Comparison of ENCODE assay signal across 10 mouse cellular contexts in the genomic region with DNA sequence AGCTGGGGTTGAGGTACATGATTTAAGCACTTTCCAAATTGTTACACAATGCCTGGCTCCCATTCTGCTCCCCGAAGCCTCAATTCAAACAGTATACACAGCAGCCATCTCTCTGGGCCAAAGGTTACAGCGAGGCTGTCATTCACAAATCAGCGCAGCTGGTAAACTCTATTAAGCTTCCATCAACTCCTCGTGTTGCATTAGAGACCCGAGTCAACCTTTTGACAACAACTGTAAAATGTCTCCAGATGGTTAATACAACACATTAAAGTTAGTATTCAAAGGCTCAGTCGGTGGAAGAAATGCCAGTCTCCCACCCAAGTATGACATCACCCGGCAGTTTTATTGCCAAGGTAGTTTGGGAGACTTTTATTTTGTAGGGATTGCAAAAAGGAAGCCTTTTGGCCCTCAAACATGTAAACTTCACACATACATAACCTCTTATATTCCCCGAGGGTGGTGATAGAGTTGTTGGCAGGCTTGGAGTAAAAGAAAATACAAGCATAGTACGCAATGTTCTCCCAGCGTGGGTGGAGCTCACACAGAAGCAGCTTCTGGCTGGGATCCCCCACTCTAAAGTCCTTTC.
A peak's percentile ranks its signal among the peaks of the same experiment; 100 is the strongest.
DNase-seq lines count a peak whose midpoint lies in the region; ATAC-seq and TF ChIP-seq lines count a peak whose summit lies in the region.
"Had no signal": no experiment of that assay in that cellular context is flagged by ENCODE, and none has a peak within 500 bp of the region (broad histone marks: within the 10 kb centered on the region; RNA-seq: fewer than 3 reads in every experiment).

No protein-coding gene starts in this region.

- H3K9ac ChIP-seq in heart, adult 2 months (ENCODE audit: low read depth, low read length) = no peak overlapping the region
- no peak overlapping the region for H3K9ac ChIP-seq in heart, embryonic 11.5 days (ENCODE audit: low read depth, low read length)
- H3K9ac ChIP-seq in hindbrain, embryonic 14.5 days = no peak overlapping the region
- H3K9ac ChIP-seq: embryonic facial prominence, embryonic 13.5 days; midbrain, embryonic 12.5 days had no signal

- no peaks in the 10 kb centered on the region for H3K9me3 ChIP-seq in heart, embryonic 11.5 days (replicated peaks; ENCODE audit: control insufficient read depth, low read length)
- H3K9me3 ChIP-seq in hindbrain, embryonic 14.5 days (ENCODE audit: control insufficient read depth, low read length) = no peaks in the 10 kb centered on the region
- H3K9me3 ChIP-seq: embryonic facial prominence, embryonic 13.5 days; midbrain, embryonic 12.5 days had no signal

- no peak for TF ChIP-seq POLR2A in heart, adult 2 months (IDR thresholded peaks at IDR 0.05; ENCODE audit: insufficient read depth, low read depth, low read length)

- no peaks in the 10 kb centered on the region for H3K79me2 ChIP-seq in heart, adult 2 months (replicated peaks; ENCODE audit: control insufficient read depth, insufficient read depth, low read length)

- H3K27ac ChIP-seq in heart, adult 2 months = no peak overlapping the region
- no peak overlapping the region for H3K27ac ChIP-seq in heart, embryonic 11.5 days (ENCODE audit: low read depth, low read length)
- H3K27ac ChIP-seq in hindbrain, embryonic 14.5 days = peak overlapping the region; percentile 87; the same call in 1 of the 2 replicates
- H3K27ac ChIP-seq: embryonic facial prominence, embryonic 13.5 days had no signal

- no peaks in the 10 kb centered on the region for H3K36me3 ChIP-seq in heart, adult 2 months (ENCODE audit: control insufficient read depth, insufficient read depth, low read length)
- no peaks in the 10 kb centered on the region for H3K36me3 ChIP-seq in heart, embryonic 11.5 days (ENCODE audit: control insufficient read depth, insufficient read depth, low read length)
- H3K36me3 ChIP-seq in hindbrain, embryonic 14.5 days (replicated peaks; ENCODE audit: control insufficient read depth, insufficient read depth) = no peaks in the 10 kb centered on the region
- H3K36me3 ChIP-seq: embryonic facial prominence, embryonic 13.5 days; midbrain, embryonic 12.5 days had no signal

- H3K4me1 ChIP-seq in heart, adult 2 months (ENCODE audit: control insufficient read depth, insufficient read depth, low read length) = peaks cover 4% of the 10 kb centered on the region
- peaks cover 14% of the 10 kb centered on the region for H3K4me1 ChIP-seq in heart, embryonic 11.5 days (ENCODE audit: control insufficient read depth, insufficient read depth, low read length)
- H3K4me1 ChIP-seq in hindbrain, embryonic 14.5 days (replicated peaks; ENCODE audit: control insufficient read depth, insufficient read depth, low read length) = peaks cover 76% of the 10 kb centered on the region

- TF ChIP-seq EP300 in heart, adult 2 months (IDR thresholded peaks at IDR 0.05; ENCODE audit: insufficient read depth, low read depth, low read length) = 0 out of 2 replicates have a peak, but pooled peaks have one; percentile 32

- peak in 1 of 2 experiments; percentile 19 for DNase-seq in heart, adult 2 months
- DNase-seq in urinary bladder, postnatal 14 days (ENCODE audit: low spot score) = peak; percentile 18
- no peak for DNase-seq in urinary bladder, adult 18-20 months (ENCODE audit: low spot score in 2 of 2)
- DNase-seq in hindbrain, embryonic 14.5 days (ENCODE audit: low spot score) = no peak
- DNase-seq in skeletal muscle tissue, adult 2 months (ENCODE audit: low read depth, low spot score) = peak; percentile 55
- DNase-seq in cerebellum, postnatal 36 days = no peak
- DNase-seq in cerebellum, adult 8-10 months = no peak

- H3K4me2 ChIP-seq in heart, embryonic 11.5 days = no peak overlapping the region
- no peak overlapping the region for H3K4me2 ChIP-seq in hindbrain, embryonic 14.5 days (replicated peaks)
- H3K4me2 ChIP-seq: embryonic facial prominence, embryonic 13.5 days; midbrain, embryonic 12.5 days had no signal

- intact Hi-C loops in heart, adult 2 months (cut with DNase I) = no loop called here

- H3K27me3 ChIP-seq in heart, adult 2 months (ENCODE audit: control insufficient read depth, insufficient read depth, low read length) = no peaks in the 10 kb centered on the region
- no peaks in the 10 kb centered on the region for H3K27me3 ChIP-seq in heart, embryonic 11.5 days (ENCODE audit: control insufficient read depth, insufficient read depth, low read length)
- H3K27me3 ChIP-seq in hindbrain, embryonic 14.5 days (ENCODE audit: control insufficient read depth, insufficient read depth, low read length) = no peaks in the 10 kb centered on the region
- H3K27me3 ChIP-seq: embryonic facial prominence, embryonic 13.5 days; midbrain, embryonic 12.5 days had no signal

- no peak for TF ChIP-seq CTCF in heart, adult 2 months (IDR thresholded peaks at IDR 0.05)

- H3K4me3 ChIP-seq in heart, adult 2 months = no peak overlapping the region
- H3K4me3 ChIP-seq in heart, embryonic 11.5 days (ENCODE audit: low read depth, low read length) = no peak overlapping the region
- H3K4me3 ChIP-seq in hindbrain, embryonic 14.5 days (replicated peaks; ENCODE audit: low read length) = no peak overlapping the region
- H3K4me3 ChIP-seq: embryonic facial prominence, embryonic 13.5 days; midbrain, embryonic 12.5 days had no signal

- ATAC-seq in heart, embryonic 11.5 days (replicated peaks; ENCODE audit: insufficient number of reproducible peaks, low FRiP score, low TSS enrichment) = no peak
- ATAC-seq in hindbrain, embryonic 14.5 days (ENCODE audit: low FRiP score) = no peak

- 32% methylated on average over 10 of the region's 10 CpGs for WGBS in heart, adult 2 months
- WGBS in heart, embryonic 11.5 days (ENCODE audit: insufficient replicate concordance) = 54% methylated on average over 10 of the region's 10 CpGs
- 37% methylated on average over 10 of the region's 10 CpGs for WGBS in hindbrain, embryonic 14.5 days

Comparison
In these comparisons a context has a peak if more than half of its experiments do, and no peak if none do; other contexts are left out.
1. DNase-seq: peak in urinary bladder, postnatal 14 days (single experiment) and skeletal muscle tissue, adult 2 months (single experiment); none in urinary bladder, adult 18-20 months (0 of 2), hindbrain, embryonic 14.5 days (single experiment), cerebellum, postnatal 36 days (0 of 2) and cerebellum, adult 8-10 months (single experiment).